Mouse (Mus musculus) layer of hippocampus, adult 18-20 months (tissue): ENCODE results near the gene Capg. TPM values are rescaled to one million over a fixed set of nuclear protein-coding genes. Genes with fewer than 3 reads are reported as not detected.

Source experiments
- DNase-seq, 2 experiments: peaks; one replicate each; pipeline ENCODE4 v3.0.0; 2022; ENCODE audit warnings: low spot score in 2 of 2
- total RNA-seq, 2 experiments: library from RNA; stranded (reverse); gene quantifications; 2 replicates each; pipeline ENCODE4 v1.2.3; 2021

Gene Capg
- total RNA-seq, 2 experiments from 2014 or later, result 3.9 to 5.0 TPM

GRCm38 (mm10) chr6:72566044-72566443 lies 21.9 kb downstream of the Capg start:
- peak; percentile 81 to 97 for DNase-seq

- DNase-seq, result no peak
Measured at GRCm38 (mm10) chr6:72567508-72567907, 23.3 kb downstream of the Capg start.

- no peak for DNase-seq
Measured at GRCm38 (mm10) chr6:72568736-72569135, 24.5 kb downstream of the Capg start.

GRCm38 (mm10) chr6:72570644-72571397 lies 26.6 kb downstream of the Capg start:
- peak; percentile 43 to 77 for DNase-seq

GRCm38 (mm10) chr6:72571826-72572225 lies 27.6 kb downstream of the Capg start:
- DNase-seq, result no peak

GRCm38 (mm10) chr6:72576041-72576440 lies 31.9 kb downstream of the Capg start:
- no peak for DNase-seq

- DNase-seq, result no peak
Measured at GRCm38 (mm10) chr6:72581625-72582382, 37.6 kb downstream of the Capg start.

- DNase-seq, result no peak
Measured at GRCm38 (mm10) chr6:72583211-72583839, 39.1 kb downstream of the Capg start.

GRCm38 (mm10) chr6:72584154-72584553 lies 40.0 kb downstream of the Capg start:
- DNase-seq, result no peak

- no peak for DNase-seq
Measured at GRCm38 (mm10) chr6:72586701-72587100, 42.5 kb downstream of the Capg start.

GRCm38 (mm10) chr6:72588307-72588706 lies 44.1 kb downstream of the Capg start:
- DNase-seq, result no peak

GRCm38 (mm10) chr6:72590111-72590510 lies 45.9 kb downstream of the Capg start:
- DNase-seq, result no peak

GRCm38 (mm10) chr6:72593011-72593803 lies 49.0 kb downstream of the Capg start:
- DNase-seq, result peak in 1 of 2 experiments; percentile 36

GRCm38 (mm10) chr6:72593914-72594313 lies 49.7 kb downstream of the Capg start:
- no peak for DNase-seq

- DNase-seq, result peak in 1 of 2 experiments; percentile 42
Measured at GRCm38 (mm10) chr6:72597083-72597874, 53.1 kb downstream of the Capg start.

- peak; percentile 87 to 97 for DNase-seq
Measured at GRCm38 (mm10) chr6:72597956-72598753, 54.0 kb downstream of the Capg start, which contains the start of the genes Elmod3 and Retsat. Gene Elmod3, minus strand, starts transcription at chr6:72598413. Gene Retsat, plus strand, starts transcription at chr6:72598475.

GRCm38 (mm10) chr6:72598791-72599557 lies 54.8 kb downstream of the Capg start:
- no peak for DNase-seq

GRCm38 (mm10) chr6:72600216-72600615 lies 56.0 kb downstream of the Capg start:
- DNase-seq, result no peak

- DNase-seq, result no peak
Measured at GRCm38 (mm10) chr6:72600771-72601170, 56.6 kb downstream of the Capg start.
